Mouse (Mus musculus): ENCODE data around the gene Chd4. TPM values are rescaled to one million over a fixed set of nuclear protein-coding genes. Genes with fewer than 3 reads are reported as not detected.
A peak's percentile ranks its signal among the peaks of the same experiment; 100 is the strongest.

The Chd4 gene
- polyA plus RNA-seq, 1 experiment = 317 TPM

DNA sequence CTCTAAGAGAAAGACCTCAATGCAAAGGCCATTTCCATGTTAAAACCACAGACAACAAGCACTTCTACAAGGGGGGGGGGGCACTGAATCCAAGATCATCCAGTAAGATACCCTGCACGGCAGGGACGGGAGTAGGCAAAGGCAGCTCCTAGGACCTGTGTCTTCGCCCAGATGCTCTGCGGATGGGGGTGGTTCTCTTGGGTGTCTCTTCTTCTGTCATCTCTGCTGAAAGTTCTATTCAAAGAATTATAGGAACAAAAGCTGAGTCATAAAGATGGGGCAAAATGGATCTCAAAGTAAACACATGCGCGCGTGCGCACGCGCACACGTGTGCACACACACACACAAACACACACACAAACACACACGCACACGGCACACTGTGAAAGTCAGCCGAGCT is 72.3 kb downstream of the Chd4 start:
- H3K27ac ChIP-seq (ENCODE audit: insufficient read depth, low read length) = peak overlapping the region; percentile 77; the same call in 1 of the 2 replicates

GRCm38 (mm10) chr6:125170194-125170593 is 74.4 kb downstream of the Chd4 start:
- Histone ChIP-seq H3K27me3 (ENCODE audit: control insufficient read depth, insufficient read depth, low read length, poor library complexity, severe bottlenecking) (no peaks in the 10 kb centered on the region), H3K9ac (ENCODE audit: low read depth, poor library complexity, severe bottlenecking) (no peak overlapping the region), H3K4me3 (ENCODE audit: low read depth, low read length) (no peak overlapping the region), H3K4me1 (ENCODE audit: control insufficient read depth, insufficient read depth, low read length) (peaks cover 11% of the 10 kb centered on the region), H3K9me3 (replicated peaks; ENCODE audit: control insufficient read depth, insufficient read depth, low read length, poor library complexity, severe bottlenecking) (no peaks in the 10 kb centered on the region), H3K27ac (ENCODE audit: insufficient read depth, low read length) (no peak overlapping the region), H3K36me3 (ENCODE audit: control insufficient read depth, insufficient read depth, low read length, poor library complexity, severe bottlenecking) (peaks cover 59% of the 10 kb centered on the region)
- TF ChIP-seq EP300 (IDR thresholded peaks at IDR 0.05; ENCODE audit: insufficient read depth, low read depth, low read length) = no peak
- TF ChIP-seq CTCF (IDR thresholded peaks at IDR 0.05; ENCODE audit: low read depth, low read length) = no peak
- TF ChIP-seq POLR2A (IDR thresholded peaks at IDR 0.05; ENCODE audit: insufficient read depth, low read length) = no peak

More for the DNA sequence above, 72.3 kb downstream of the Chd4 start:
- no peaks in the 10 kb centered on the region for H3K9me3 ChIP-seq (replicated peaks; ENCODE audit: control insufficient read depth, insufficient read depth, low read length, poor library complexity, severe bottlenecking)
- H3K27me3 ChIP-seq (ENCODE audit: control insufficient read depth, insufficient read depth, low read length, poor library complexity, severe bottlenecking) = no peaks in the 10 kb centered on the region
- H3K36me3 ChIP-seq (ENCODE audit: control insufficient read depth, insufficient read depth, low read length, poor library complexity, severe bottlenecking) = peaks cover 67% of the 10 kb centered on the region
- H3K4me3 ChIP-seq (ENCODE audit: low read depth, low read length) = no peak overlapping the region
- peaks cover 8% of the 10 kb centered on the region for H3K4me1 ChIP-seq (ENCODE audit: control insufficient read depth, insufficient read depth, low read length)
- no peak overlapping the region for H3K9ac ChIP-seq (ENCODE audit: low read depth, poor library complexity, severe bottlenecking)
- TF ChIP-seq EP300 (IDR thresholded peaks at IDR 0.05; ENCODE audit: insufficient read depth, low read depth, low read length) (no peak), CTCF (IDR thresholded peaks at IDR 0.05; ENCODE audit: low read depth, low read length) (no peak), POLR2A (IDR thresholded peaks at IDR 0.05; ENCODE audit: insufficient read depth, low read length) (no peak)

- Histone ChIP-seq H3K27ac (ENCODE audit: insufficient read depth, low read length) (peak overlapping the region; percentile 67), H3K4me1 (ENCODE audit: control insufficient read depth, insufficient read depth, low read length) (peaks cover 11% of the 10 kb centered on the region)
- no peak for TF ChIP-seq EP300 (IDR thresholded peaks at IDR 0.05; ENCODE audit: insufficient read depth, low read depth, low read length)
- TF ChIP-seq CTCF (IDR thresholded peaks at IDR 0.05; ENCODE audit: low read depth, low read length) = no peak
- TF ChIP-seq POLR2A (IDR thresholded peaks at IDR 0.05; ENCODE audit: insufficient read depth, low read length) = no peak
Observed at GRCm38 (mm10) chr6:125172474-125172873, 76.7 kb downstream of the Chd4 start.

GRCm38 (mm10) chr6:125173256-125173655 is 77.5 kb downstream of the Chd4 start:
- H3K4me3 ChIP-seq (ENCODE audit: low read depth, low read length) = no peak overlapping the region
- H3K9me3 ChIP-seq (replicated peaks; ENCODE audit: control insufficient read depth, insufficient read depth, low read length, poor library complexity, severe bottlenecking) = no peaks in the 10 kb centered on the region
- peak overlapping the region; percentile 43 for H3K27ac ChIP-seq (ENCODE audit: insufficient read depth, low read length)
- TF ChIP-seq EP300 (IDR thresholded peaks at IDR 0.05; ENCODE audit: insufficient read depth, low read depth, low read length) = no peak
- no peak for TF ChIP-seq CTCF (IDR thresholded peaks at IDR 0.05; ENCODE audit: low read depth, low read length)
- no peak overlapping the region for H3K9ac ChIP-seq (ENCODE audit: low read depth, poor library complexity, severe bottlenecking)
- H3K4me1 ChIP-seq (ENCODE audit: control insufficient read depth, insufficient read depth, low read length) = peaks cover 10% of the 10 kb centered on the region
- H3K27me3 ChIP-seq (ENCODE audit: control insufficient read depth, insufficient read depth, low read length, poor library complexity, severe bottlenecking) = no peaks in the 10 kb centered on the region
- H3K36me3 ChIP-seq (ENCODE audit: control insufficient read depth, insufficient read depth, low read length, poor library complexity, severe bottlenecking) = peaks cover 83% of the 10 kb centered on the region

More at GRCm38 (mm10) chr6:125172474-125172873, 76.7 kb downstream of the Chd4 start:
- Histone ChIP-seq H3K9me3 (replicated peaks; ENCODE audit: control insufficient read depth, insufficient read depth, low read length, poor library complexity, severe bottlenecking) (no peaks in the 10 kb centered on the region), H3K4me3 (ENCODE audit: low read depth, low read length) (no peak overlapping the region), H3K36me3 (ENCODE audit: control insufficient read depth, insufficient read depth, low read length, poor library complexity, severe bottlenecking) (peaks cover 81% of the 10 kb centered on the region), H3K27me3 (ENCODE audit: control insufficient read depth, insufficient read depth, low read length, poor library complexity, severe bottlenecking) (no peaks in the 10 kb centered on the region), H3K9ac (ENCODE audit: low read depth, poor library complexity, severe bottlenecking) (no peak overlapping the region)

GRCm38 (mm10) chr6:125175469-125175868 is 79.7 kb downstream of the Chd4 start:
- Histone ChIP-seq H3K4me3 (ENCODE audit: low read depth, low read length) (no peak overlapping the region), H3K4me1 (ENCODE audit: control insufficient read depth, insufficient read depth, low read length) (peaks cover 7% of the 10 kb centered on the region), H3K9ac (ENCODE audit: low read depth, poor library complexity, severe bottlenecking) (no peak overlapping the region), H3K27me3 (ENCODE audit: control insufficient read depth, insufficient read depth, low read length, poor library complexity, severe bottlenecking) (no peaks in the 10 kb centered on the region), H3K9me3 (replicated peaks; ENCODE audit: control insufficient read depth, insufficient read depth, low read length, poor library complexity, severe bottlenecking) (no peaks in the 10 kb centered on the region), H3K36me3 (ENCODE audit: control insufficient read depth, insufficient read depth, low read length, poor library complexity, severe bottlenecking) (peaks cover 82% of the 10 kb centered on the region), H3K27ac (ENCODE audit: insufficient read depth, low read length) (peak overlapping the region; percentile 10; the same call in 1 of the 2 replicates)
- TF ChIP-seq POLR2A (IDR thresholded peaks at IDR 0.05; ENCODE audit: insufficient read depth, low read length) (no peak), EP300 (IDR thresholded peaks at IDR 0.05; ENCODE audit: insufficient read depth, low read depth, low read length) (peak; percentile 68; the same call in 1 of the 2 replicates)

DNA sequence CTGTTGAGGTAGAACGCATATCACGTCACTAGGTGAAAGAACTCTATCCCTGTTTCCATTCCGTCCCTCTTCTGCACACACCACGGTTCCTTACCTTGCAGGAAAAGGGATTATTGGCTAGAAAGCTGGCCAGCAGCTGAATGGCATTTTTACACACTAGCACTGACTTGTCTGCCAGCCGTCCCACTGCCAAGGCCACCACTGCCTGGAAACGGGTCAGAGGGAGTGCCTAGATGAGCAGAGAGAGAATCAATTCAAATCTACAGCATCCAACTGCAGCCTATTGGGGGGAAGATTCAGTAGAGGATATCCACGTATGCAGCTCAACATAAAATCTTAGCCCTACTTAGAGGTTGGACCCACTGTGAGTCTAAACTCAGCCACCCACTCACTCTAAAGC is 83.8 kb downstream of the Chd4 start:
- Histone ChIP-seq H3K4me3 (ENCODE audit: low read depth, low read length) (no peak overlapping the region), H3K9me3 (replicated peaks; ENCODE audit: control insufficient read depth, insufficient read depth, low read length, poor library complexity, severe bottlenecking) (no peaks in the 10 kb centered on the region), H3K27ac (ENCODE audit: insufficient read depth, low read length) (no peak overlapping the region), H3K27me3 (ENCODE audit: control insufficient read depth, insufficient read depth, low read length, poor library complexity, severe bottlenecking) (no peaks in the 10 kb centered on the region), H3K36me3 (ENCODE audit: control insufficient read depth, insufficient read depth, low read length, poor library complexity, severe bottlenecking) (peaks cover 93% of the 10 kb centered on the region), H3K4me1 (ENCODE audit: control insufficient read depth, insufficient read depth, low read length) (no peaks in the 10 kb centered on the region), H3K9ac (ENCODE audit: low read depth, poor library complexity, severe bottlenecking) (no peak overlapping the region)
- no peak for TF ChIP-seq CTCF (IDR thresholded peaks at IDR 0.05; ENCODE audit: low read depth, low read length)
- TF ChIP-seq EP300 (IDR thresholded peaks at IDR 0.05; ENCODE audit: insufficient read depth, low read depth, low read length) = no peak
- no peak for TF ChIP-seq POLR2A (IDR thresholded peaks at IDR 0.05; ENCODE audit: insufficient read depth, low read length)

Other genes with a start within 250 kb of the Chd4 start
- gene P3h3, start 238.2 kb upstream of the Chd4 start, polyA plus RNA-seq (2011; ENCODE audit: insufficient read depth, insufficient read length, low read depth, missing spikeins) = 3.1 and 3.6 TPM in 2 replicates
- 2.4 and 3.2 TPM in 2 replicates for gene Gpr162, start 232.0 kb upstream of the Chd4 start, polyA plus RNA-seq (2011; ENCODE audit: insufficient read depth, insufficient read length, low read depth, missing spikeins)
- not detected in 2 replicates for gene Cd4, start 207.8 kb upstream of the Chd4 start, polyA plus RNA-seq (2011; ENCODE audit: insufficient read depth, insufficient read length, low read depth, missing spikeins)
- 4.0 and 5.9 TPM in 2 replicates for gene Lag3, start 184.3 kb upstream of the Chd4 start, polyA plus RNA-seq (2011; ENCODE audit: insufficient read depth, insufficient read length, low read depth, missing spikeins)
- gene Ptms, start 175.9 kb upstream of the Chd4 start, polyA plus RNA-seq (2011; ENCODE audit: insufficient read depth, insufficient read length, low read depth, missing spikeins) = 382 and 383 TPM in 2 replicates
- 263 and 294 TPM in 2 replicates for gene Mlf2, start 164.6 kb upstream of the Chd4 start, polyA plus RNA-seq (2011; ENCODE audit: insufficient read depth, insufficient read length, low read depth, missing spikeins)
- 145 and 154 TPM in 2 replicates for gene Cops7a, start 130.4 kb upstream of the Chd4 start, polyA plus RNA-seq (2011; ENCODE audit: insufficient read depth, insufficient read length, low read depth, missing spikeins)
- 14.3 and 21.4 TPM in 2 replicates for gene Pianp, start 99.3 kb upstream of the Chd4 start, polyA plus RNA-seq (2011; ENCODE audit: insufficient read depth, insufficient read length, low read depth, missing spikeins)
- gene Zfp384, start 86.8 kb upstream of the Chd4 start, polyA plus RNA-seq (2011; ENCODE audit: insufficient read depth, insufficient read length, low read depth, missing spikeins) = 32.4 and 33.8 TPM in 2 replicates
- gene Ing4, start 56.2 kb upstream of the Chd4 start, polyA plus RNA-seq (2011; ENCODE audit: insufficient read depth, insufficient read length, low read depth, missing spikeins) = 44.0 and 54.7 TPM in 2 replicates
- gene Acrbp, start 46.3 kb upstream of the Chd4 start, polyA plus RNA-seq (2011; ENCODE audit: insufficient read depth, insufficient read length, low read depth, missing spikeins) = 25.3 and 25.7 TPM in 2 replicates
- 2.5 and 3.7 TPM in 2 replicates for gene Lpar5, start 28.1 kb upstream of the Chd4 start, polyA plus RNA-seq (2011; ENCODE audit: insufficient read depth, insufficient read length, low read depth, missing spikeins)
- gene Nop2, start 35.9 kb downstream of the Chd4 start, polyA plus RNA-seq (2011; ENCODE audit: insufficient read depth, insufficient read length, low read depth, missing spikeins) = 75.1 and 78.4 TPM in 2 replicates
- 8.3 and 9.9 TPM in 2 replicates for gene Iffo1, start 49.3 kb downstream of the Chd4 start, polyA plus RNA-seq (2011; ENCODE audit: insufficient read depth, insufficient read length, low read depth, missing spikeins)
- 933 and 990 TPM in 2 replicates for gene Gapdh, start 70.5 kb downstream of the Chd4 start, polyA plus RNA-seq (2011; ENCODE audit: insufficient read depth, insufficient read length, low read depth, missing spikeins)
- gene Ncapd2, start 95.7 kb downstream of the Chd4 start, polyA plus RNA-seq (2011; ENCODE audit: insufficient read depth, insufficient read length, low read depth, missing spikeins) = 383 and 401 TPM in 2 replicates
- 113 TPM in 2 replicates for gene Mrpl51, start 95.8 kb downstream of the Chd4 start, polyA plus RNA-seq (2011; ENCODE audit: insufficient read depth, insufficient read length, low read depth, missing spikeins)
- 9.4 and 14.3 TPM in 2 replicates for gene Vamp1, start 119.6 kb downstream of the Chd4 start, polyA plus RNA-seq (2011; ENCODE audit: insufficient read depth, insufficient read length, low read depth, missing spikeins)
- gene Tapbpl, start 135.9 kb downstream of the Chd4 start, polyA plus RNA-seq (2011; ENCODE audit: insufficient read depth, insufficient read length, low read depth, missing spikeins) = 2.1 and 3.9 TPM in 2 replicates
- gene Cd27, start 141.0 kb downstream of the Chd4 start, polyA plus RNA-seq (2011; ENCODE audit: insufficient read depth, insufficient read length, low read depth, missing spikeins) = not detected in 2 replicates
- gene Tuba3a, start 190.1 kb downstream of the Chd4 start, polyA plus RNA-seq (2011; ENCODE audit: insufficient read depth, insufficient read length, low read depth, missing spikeins) = 2.2 and 3.6 TPM in 2 replicates
- 8.0 and 9.5 TPM in 2 replicates for gene Ltbr, start 217.9 kb downstream of the Chd4 start, polyA plus RNA-seq (2011; ENCODE audit: insufficient read depth, insufficient read length, low read depth, missing spikeins)
- gene Scnn1a, start 224.7 kb downstream of the Chd4 start, polyA plus RNA-seq (2011; ENCODE audit: insufficient read depth, insufficient read length, low read depth, missing spikeins) = 2.0 and 2.3 TPM in 2 replicates

Data from ES-Bruce4 (cell line).